Mouse (Mus musculus) frontal cortex, postnatal 14 days (tissue): ENCODE measurements at regions not wholly inside any gene's neighbourhood (a gene's known extent, or its start where the extent isn't known, plus 50 kb on each side); places are given as distances from the start of the nearest gene placed in this dataset.

Source experiments
- DNase-seq, 2 experiments: peaks; one replicate each; pipeline ENCODE4 v3.0.0; 2022; ENCODE audit warnings: low spot score in 2 of 2

DNA sequence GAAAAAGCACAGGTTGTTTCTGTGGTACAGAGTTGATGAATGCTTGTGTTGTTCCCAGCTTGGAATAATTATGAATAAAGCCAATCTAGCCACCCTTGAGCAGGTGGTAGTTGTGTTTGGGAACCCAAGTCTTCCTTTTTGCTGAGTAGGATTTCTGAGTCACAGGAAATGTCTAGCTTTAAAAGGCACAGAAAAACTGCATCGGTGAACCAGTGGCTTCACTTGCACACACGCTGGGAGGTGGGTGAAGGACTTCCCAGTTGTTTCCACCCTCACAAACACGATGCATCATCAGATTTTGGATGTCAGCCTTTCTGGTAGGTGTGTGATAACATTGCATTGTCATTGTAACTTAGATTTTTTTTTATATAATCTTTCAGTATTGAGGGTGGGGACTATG is 322.9 kb upstream of the Slco3a1 start:
- DNase-seq: no peak

- no peak for DNase-seq
These were observed 322.1 kb upstream of the Slco3a1 start for GRCm38 (mm10) chr7:74876667-74877066.

GRCm38 (mm10) chr7:74870250-74870649 is 315.7 kb upstream of the Slco3a1 start:
- no peak for DNase-seq

DNA sequence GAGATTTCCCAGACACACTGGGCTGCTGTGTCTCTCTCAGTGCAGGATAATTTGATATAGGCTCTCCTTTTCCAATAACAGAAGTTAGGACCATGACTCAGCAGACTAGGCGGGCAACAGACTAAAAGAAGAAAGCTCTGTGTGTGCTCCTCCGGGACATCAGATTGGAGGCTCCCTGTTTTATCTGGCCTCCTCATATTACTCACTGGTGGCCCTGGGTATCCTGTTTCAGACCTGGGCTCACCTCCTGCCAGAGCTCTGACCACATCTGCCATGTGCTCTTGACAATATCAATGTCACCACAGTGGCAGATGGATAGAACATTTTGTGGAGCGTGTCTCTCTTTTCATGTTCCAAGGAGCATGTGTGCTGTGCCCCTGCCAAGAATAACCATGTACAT is 308.1 kb upstream of the Slco3a1 start:
- DNase-seq: no peak

DNA sequence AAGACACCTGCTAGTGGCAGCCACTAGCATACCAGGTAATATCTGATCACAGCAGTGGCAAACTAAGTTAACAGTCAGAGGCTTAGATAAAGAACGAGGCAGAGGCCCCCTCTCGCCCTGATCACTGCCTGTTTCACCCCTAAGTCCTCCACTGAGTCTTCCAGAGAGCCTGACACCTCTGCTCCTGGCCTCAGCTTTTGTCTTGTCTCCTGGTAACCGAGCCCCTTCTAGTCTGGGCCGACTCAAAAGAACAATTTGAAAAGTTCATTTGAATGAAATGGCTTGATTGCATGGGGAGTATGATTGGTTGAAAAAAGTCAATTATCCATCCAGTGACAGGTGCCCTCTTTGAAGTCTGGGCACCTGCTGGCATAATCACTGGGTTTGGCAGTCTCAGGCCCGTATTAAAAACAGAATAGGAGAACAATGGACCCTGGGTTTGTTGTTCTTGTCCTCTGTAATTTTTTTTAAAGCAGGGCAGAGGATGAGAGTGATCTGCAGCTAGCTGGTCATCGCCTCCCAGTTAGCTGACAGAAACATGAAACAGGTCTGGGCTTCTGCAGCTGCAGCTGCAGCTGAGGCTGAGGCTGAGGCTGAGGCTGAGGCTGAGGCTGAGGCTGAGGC is 289.8 kb upstream of the Slco3a1 start:
- DNase-seq: no peak

DNA sequence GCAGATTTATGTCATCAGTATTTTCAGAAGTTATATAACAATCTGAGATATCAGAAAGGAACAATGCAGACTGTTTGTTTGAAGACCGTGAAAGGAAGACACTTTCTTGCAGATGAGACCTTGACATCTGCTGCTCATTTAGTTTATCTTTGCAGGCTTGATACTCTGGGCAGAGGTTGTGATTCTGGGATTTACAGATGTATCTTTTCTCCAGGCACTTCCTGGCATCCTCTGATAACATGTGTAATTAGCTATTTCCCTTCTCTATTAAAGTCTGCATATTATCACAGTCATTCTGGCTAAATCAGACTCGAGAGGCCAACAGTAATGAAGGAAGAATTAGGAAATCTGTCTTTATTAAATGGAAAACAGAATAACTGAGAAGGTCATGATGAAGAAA is 268.7 kb upstream of the Slco3a1 start:
- DNase-seq: no peak

- DNase-seq: no peak
These were observed 238.7 kb upstream of the Slco3a1 start for GRCm38 (mm10) chr7:74793241-74793640.

GRCm38 (mm10) chr7:74788696-74789095 is 234.1 kb upstream of the Slco3a1 start:
- no peak for DNase-seq

DNA sequence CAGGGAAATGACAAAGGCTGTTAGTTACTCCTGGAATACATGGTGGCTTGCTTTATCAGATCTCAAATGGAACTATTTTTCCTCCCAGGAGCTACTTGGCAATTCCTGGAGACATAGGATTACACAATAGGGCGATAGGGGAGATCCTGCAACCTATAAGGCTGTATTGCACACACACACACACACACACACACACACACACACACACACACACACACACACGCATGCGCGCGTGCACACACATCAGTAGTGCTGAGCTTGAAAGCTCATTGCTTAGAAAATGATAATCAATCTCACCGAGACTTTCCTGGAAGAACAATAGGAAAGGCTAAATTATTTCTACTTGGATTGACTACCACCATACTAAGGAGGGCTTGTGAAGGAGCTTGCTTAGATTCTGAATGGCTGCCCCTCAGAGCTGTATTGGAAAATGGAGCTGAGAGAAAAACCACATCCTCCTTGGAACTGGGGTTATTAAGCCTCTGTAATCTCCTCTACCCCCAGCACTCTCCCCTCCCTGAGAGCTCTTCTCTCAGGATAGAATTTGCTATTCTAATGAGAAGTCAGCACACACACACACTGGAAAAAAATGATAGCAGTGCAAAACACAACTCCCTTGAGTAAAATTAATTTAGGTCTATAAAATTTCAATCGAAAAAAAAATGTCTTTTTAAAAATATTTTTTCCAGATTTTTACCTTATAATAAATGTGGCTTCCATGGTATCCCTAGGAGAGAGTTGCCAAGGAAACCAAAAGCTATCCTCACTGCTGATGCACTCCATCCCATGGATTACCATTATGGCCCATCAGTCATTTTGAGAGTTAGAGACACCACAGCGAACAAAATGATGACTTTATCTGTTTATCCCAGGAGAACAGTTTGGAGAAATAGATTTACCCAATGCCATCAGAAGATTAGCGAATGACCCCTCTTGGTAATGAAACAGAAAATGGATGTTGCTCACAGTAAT is 217.1 kb upstream of the Slco3a1 start:
- DNase-seq: no peak

DNA sequence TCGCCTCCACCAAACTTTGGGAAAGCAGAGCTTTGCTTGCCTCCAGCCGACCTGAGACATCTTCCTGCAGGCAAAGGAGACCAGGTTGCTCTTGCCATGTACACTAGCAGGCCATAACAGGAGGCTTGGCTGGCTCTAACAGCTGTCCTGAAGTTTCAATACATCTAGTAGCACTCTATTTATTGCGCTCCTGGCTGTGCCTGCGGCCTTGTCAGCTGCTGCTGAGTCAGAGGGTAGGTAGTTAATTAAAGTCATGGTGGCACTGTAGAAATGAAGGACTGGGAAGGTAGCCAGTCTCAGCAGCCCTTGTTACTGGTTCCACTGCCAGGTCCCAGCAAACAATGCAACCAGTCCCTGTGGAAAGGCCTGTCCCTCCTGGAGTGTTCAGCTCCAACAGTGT is 212.0 kb upstream of the Slco3a1 start:
- no peak for DNase-seq

- DNase-seq: no peak
These were observed 202.9 kb upstream of the Slco3a1 start for GRCm38 (mm10) chr7:74757469-74757868.

DNA sequence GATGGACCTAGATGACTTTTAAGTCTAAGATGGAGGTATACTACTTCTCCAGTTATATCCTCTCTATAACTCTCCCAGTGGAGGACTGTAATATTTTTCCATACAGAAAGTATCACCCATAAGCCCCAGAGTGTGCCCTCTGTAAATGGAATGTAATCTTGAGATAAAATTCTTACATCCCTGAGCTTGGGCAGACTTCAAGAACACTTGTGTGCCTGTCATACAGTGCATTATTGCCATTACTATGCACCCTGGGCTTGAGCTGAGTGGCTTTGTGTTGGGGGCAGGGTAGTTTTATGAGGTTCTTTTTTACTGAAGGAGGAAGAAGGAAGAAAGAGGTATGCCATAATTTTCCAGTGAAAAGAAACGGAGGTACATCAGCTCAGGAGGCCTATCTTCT is 193.1 kb upstream of the Slco3a1 start:
- no peak for DNase-seq

DNA sequence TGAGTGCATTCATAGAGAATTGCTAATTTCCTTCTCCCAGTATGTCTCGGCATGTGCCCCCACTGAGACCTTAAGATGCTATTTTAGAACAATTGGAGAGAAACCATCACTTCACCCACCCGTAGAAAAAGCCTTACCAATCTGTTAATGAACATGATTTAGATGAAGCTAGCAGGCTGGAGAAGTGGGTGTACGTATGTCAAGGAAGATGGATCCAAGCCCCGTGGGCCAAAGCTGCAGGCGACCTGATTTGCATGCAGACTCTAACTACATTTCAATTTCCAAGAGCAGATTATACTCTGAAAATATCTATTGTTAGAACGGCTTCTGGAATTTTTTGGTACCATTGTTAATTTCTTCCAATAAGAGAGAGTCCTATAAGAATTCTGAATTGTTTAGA is 180.4 kb upstream of the Slco3a1 start:
- no peak for DNase-seq

DNA sequence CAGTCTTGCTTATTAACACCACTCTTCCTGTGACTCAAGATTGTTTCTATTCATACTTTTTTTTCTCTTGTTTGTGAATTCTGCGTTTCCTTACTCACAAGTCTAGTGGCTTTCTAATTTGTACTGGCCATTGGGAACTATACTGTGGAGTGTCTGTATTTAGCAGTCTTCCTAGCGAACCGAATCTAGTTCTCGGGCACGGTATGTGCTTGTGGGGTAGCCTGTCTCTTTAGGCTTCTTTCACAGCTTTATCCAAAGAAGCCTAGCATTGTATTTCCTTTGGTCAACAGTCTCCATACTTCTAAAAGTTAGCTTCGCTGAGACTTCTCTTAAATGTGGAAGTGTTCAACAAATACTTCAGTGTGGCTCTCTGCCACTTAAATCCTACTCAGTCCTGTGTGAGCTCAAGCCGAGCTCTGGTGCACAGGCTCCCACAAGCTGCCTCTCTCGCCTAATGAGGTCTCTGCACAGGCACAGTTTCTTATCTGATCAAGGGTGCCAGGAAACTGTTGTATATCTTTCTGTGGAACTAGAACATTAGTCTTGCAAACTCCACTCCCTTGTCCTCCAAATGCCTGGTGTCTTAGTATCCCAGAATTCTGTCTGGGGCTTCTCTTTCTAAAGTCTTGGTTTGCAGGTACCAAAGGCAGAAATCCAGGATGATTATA is 171.9 kb upstream of the Slco3a1 start:
- no peak for DNase-seq

GRCm38 (mm10) chr7:74719321-74719720 is 164.7 kb upstream of the Slco3a1 start:
- peak; percentile 22 to 23 for DNase-seq

- no peak for DNase-seq
These were observed 155.5 kb upstream of the Slco3a1 start for GRCm38 (mm10) chr7:74709993-74710581.

GRCm38 (mm10) chr7:74709006-74709405 is 154.4 kb upstream of the Slco3a1 start:
- peak; percentile 10 to 13 for DNase-seq

DNA sequence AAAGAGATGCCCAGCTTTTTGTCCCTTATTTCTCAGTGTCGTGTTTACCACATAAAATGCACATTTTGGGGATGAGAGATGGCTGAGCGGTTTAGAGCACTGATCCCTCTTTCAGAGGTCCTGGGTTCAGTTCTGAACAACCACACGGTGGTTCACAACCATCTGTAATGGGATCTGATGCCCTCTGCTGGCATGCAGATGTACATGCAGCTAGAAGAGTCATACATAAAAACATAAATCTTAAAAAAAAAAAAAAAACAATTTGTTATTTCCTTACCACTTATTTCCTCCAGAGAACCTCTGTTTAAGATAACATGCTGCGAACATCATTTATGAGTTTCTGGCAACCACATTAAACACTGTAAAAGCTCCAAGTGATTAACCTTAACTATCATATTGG is 149.0 kb upstream of the Slco3a1 start:
- DNase-seq: no peak

- no peak for DNase-seq
These were observed 143.3 kb upstream of the Slco3a1 start for GRCm38 (mm10) chr7:74697794-74698354.

- no peak for DNase-seq
These were observed 141.7 kb upstream of the Slco3a1 start for GRCm38 (mm10) chr7:74696286-74696685.

GRCm38 (mm10) chr7:74693049-74693448 is 138.5 kb upstream of the Slco3a1 start:
- no peak for DNase-seq

DNA sequence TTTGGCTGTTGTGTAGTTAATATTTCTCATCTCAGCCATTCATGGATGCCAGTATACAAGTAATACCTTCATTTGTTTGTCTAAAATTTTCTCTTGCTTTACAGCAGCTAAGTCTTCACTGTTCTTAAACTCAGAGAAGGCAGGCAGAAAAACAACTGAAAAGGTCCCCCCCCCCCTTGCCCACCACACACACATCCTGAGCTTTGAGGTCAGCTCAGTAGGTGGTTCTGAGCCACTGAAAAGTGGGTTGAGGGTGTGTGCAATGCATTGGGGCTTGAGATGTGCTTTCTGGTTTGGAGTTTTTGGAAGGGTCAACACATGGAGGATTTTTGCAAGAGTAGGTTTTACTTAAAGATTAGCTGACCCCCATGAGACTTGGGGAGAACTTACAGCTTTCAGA is 136.1 kb upstream of the Slco3a1 start:
- no peak for DNase-seq
